Mouse (Mus musculus): ENCODE results near the gene Map2k2. TPM values are rescaled to one million over a fixed set of nuclear protein-coding genes. Genes with fewer than 3 reads are reported as not detected.

The Map2k2 gene
- total RNA-seq, 1 experiment from 2014 or later: 29.8 TPM

DNA sequence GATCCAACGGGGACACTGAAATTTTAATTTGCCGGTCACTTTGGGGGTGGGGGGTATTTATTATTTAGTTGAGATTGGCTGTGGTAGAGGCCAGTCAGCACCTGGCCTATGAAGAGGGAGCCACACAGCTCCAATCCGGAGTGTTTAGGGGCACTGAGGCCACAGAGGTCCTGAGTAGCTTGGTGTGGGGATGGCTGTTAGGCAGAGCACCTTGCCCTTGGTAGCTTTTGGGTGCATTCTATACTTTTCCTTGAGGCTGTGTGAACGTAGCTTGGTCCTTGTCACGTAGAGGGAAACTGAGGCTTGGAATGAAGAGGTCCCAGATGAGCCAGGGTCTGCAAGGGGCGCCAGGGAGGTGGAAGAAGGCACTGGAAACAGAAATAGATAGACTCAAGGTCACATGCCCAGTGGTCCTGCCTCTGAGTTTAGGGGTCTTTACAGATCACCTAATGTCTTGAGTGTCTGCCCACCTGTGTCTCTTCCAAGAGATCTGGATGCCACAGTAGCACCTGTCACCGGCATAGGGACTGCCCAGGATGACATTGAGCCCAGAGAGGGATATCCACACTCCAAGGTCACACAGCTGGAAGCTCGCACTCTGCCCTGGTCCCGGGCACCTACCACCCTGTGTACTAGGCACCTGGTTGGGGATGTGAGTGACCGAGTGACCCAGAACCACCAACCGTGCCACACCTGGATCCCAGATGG, 33.3 kb downstream of the Map2k2 start:
- no peak for ATAC-seq (replicated peaks in 1 of 2; ENCODE audit: insufficient read depth in 1 of 2, low FRiP score in 2 of 2, low TSS enrichment in 1 of 2, low read depth in 1 of 2, poor library complexity in 2 of 2, severe bottlenecking in 2 of 2)

DNA sequence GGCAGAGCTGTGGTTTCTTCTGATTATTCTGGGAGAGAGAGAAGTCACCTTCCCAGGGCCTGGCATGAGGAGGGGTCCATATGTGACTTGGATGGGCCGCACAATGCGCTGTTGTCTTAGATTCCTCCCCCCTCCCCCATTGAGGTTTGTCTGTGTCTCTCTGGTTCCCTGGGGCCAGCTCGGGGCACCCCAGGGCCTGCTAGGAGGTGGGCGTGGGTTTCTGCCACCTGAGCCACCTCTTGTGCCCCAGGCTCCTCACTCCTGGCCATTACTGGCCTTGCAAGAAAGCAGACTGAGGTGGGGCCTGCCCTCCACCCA, 33.8 kb downstream of the Map2k2 start:
- no peak for ATAC-seq (replicated peaks in 1 of 2; ENCODE audit: insufficient read depth in 1 of 2, low FRiP score in 2 of 2, low TSS enrichment in 1 of 2, low read depth in 1 of 2, poor library complexity in 2 of 2, severe bottlenecking in 2 of 2)

DNA sequence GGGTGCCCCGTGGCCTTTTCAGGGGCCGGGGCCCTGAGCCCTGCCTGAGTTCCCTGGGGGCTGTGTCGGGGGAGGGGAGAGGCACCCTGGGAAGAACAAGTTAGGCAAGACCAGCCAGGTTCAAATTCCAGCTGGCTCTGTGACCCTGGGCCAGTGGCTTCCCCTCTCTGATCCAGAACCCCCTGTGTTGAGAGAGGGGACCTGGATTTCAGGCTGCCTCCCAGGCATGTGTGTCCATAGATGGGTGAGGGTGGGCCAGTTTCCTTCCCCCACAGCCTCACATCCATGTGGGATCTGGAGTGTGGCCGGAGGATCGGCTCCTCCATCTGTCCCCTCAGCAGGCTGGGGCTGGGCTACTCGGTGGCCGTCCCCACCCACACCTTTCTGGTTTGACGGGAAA, 34.3 kb downstream of the Map2k2 start:
- no peak for ATAC-seq (replicated peaks in 1 of 2; ENCODE audit: insufficient read depth in 1 of 2, low FRiP score in 2 of 2, low TSS enrichment in 1 of 2, low read depth in 1 of 2, poor library complexity in 2 of 2, severe bottlenecking in 2 of 2)

DNA sequence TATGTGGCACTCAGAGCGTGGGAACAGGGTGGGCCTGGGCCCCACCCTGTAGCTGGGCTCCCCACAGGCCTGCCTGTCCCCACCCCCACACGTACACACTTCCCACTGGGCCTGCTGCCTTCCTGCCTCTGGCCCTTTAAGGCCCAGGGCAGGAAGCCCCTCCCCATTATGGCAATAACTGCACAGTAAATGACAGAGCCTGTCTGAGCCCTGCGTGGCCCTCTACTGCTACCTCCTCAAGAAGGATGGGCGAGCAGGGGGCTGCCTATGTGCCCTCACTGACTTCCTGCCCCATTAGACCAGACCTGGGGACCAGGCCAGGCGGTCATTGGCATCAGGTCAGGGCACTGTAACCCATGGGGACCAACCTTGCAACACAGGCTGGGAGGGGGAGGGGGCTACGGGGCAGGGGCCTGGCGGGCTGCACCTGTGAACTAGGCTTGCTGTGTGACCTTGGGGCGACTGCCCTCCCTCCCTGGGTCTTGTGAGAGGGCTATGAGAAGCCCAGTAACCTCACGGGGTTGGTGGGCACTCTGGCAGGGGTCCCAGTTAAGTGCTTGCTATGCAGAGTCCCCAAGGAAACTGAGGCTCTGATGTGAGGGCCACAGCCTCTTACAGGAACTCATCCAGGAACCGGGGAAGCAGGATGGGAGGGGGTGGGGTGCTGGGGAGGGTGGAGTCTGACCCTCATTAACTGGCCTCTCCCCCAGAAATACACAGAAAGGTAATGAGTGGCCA, 35.2 kb downstream of the Map2k2 start:
- no peak for ATAC-seq (replicated peaks in 1 of 2; ENCODE audit: insufficient read depth in 1 of 2, low FRiP score in 2 of 2, low TSS enrichment in 1 of 2, low read depth in 1 of 2, poor library complexity in 2 of 2, severe bottlenecking in 2 of 2)

DNA sequence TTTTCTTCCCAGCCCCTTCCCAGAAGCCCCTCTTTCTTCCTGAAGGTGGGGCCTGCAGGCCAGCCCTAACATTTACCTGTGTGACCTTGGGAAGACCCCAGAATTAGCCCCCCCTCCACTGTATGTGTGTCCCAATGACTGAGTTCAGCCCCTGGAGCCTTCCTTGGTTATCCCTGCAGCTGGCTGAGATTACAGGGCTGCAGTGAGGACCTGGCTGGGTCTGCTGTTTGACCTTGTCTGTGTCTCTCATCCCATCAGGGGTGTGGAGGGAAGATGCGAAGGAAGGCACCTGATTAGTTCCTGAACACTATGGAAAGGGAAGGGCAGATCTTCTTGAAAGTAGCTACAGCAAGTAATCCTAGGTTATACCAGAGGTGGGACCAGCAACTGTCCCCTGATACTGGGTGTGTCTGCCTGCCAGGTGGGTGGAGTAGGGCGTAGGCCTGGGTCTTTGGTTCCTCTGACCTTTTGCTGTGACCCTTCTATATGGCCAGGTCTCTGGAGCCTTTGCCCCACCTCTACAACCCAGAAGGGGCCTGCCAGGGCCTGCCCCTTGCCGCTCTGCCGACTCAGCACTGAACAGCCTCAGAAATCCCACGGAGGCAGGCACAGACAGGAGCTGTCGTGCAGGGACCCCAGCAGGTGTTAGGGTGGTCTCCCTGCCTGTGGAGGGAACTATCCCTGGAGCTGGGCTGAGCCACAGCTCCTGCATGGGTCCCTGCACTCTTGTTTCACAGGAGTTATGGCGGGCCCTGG, 35.9 kb downstream of the Map2k2 start:
- no peak for ATAC-seq (replicated peaks in 1 of 2; ENCODE audit: insufficient read depth in 1 of 2, low FRiP score in 2 of 2, low TSS enrichment in 1 of 2, low read depth in 1 of 2, poor library complexity in 2 of 2, severe bottlenecking in 2 of 2)

DNA sequence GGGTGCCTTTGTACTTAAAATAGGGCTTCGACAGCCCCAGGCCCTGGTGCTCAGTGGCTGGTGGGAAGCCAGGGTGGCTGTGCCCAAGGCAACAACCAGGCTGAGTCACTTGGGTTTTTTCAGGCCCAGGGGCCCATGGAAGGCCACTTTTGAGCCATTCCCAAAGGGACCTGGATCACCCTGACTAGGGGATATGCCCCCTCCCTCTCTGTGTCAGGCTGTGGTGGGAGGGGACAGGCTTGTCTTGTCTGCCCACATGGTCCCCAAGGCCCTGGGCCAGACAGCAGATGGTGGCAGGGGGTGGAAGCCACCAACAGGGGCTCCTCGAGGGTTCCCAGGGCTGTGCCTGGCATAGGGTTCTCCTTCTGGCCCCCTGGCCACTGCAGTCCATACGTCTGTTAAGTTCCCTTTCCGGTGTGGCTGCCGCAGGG, 36.9 kb downstream of the Map2k2 start:
- no peak for ATAC-seq (replicated peaks in 1 of 2; ENCODE audit: insufficient read depth in 1 of 2, low FRiP score in 2 of 2, low TSS enrichment in 1 of 2, low read depth in 1 of 2, poor library complexity in 2 of 2, severe bottlenecking in 2 of 2)

DNA sequence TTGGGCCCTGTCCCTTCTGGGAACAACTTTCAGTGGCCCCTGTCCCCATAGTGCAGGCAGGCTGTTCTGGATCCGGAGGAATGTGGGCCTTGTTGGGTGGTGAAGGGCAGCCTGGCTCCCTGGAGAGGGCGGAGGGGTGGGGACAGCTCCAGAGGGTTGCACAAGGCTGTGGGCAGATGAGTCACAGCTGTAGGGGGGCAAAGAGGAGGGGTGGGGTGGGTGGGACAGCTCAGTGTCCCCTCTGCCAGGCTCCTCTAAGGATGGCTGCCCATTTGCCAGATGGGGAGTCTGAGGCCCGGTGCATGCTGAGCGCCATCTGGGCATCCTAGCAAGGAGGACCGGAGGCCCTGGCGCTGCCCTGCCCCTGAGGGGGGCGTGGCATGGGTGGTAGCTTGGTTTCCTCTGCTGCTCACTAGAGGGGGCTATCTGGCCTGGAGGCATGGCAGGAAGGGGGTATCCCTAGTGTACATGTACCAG, 37.5 kb downstream of the Map2k2 start:
- no peak for ATAC-seq (replicated peaks in 1 of 2; ENCODE audit: insufficient read depth in 1 of 2, low FRiP score in 2 of 2, low TSS enrichment in 1 of 2, low read depth in 1 of 2, poor library complexity in 2 of 2, severe bottlenecking in 2 of 2)

DNA sequence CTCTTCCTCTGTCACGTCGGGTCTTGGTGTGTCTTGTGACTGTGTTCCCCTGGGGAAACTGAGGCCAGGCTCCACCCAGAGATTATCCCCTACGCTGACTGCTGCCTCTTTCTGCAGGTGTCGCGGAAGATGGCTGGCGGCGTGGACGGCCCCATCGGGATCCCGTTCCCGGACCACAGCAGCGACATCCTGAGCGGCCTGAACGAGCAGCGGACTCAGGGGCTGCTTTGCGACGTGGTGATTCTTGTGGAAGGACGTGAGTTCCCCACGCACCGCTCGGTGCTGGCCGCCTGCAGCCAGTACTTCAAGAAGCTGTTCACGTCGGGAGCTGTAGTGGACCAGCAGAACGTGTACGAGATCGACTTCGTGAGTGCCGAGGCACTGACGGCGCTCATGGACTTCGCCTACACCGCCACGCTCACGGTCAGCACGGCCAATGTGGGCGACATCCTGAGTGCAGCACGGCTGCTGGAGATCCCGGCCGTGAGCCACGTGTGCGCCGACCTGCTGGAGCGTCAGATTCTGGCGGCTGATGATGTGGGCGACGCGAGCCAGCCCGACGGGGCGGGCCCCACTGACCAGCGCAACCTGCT, 38.2 kb downstream of the Map2k2 start:
- ATAC-seq (replicated peaks in 1 of 2; ENCODE audit: insufficient read depth in 1 of 2, low FRiP score in 2 of 2, low TSS enrichment in 1 of 2, low read depth in 1 of 2, poor library complexity in 2 of 2, severe bottlenecking in 2 of 2): no peak

DNA sequence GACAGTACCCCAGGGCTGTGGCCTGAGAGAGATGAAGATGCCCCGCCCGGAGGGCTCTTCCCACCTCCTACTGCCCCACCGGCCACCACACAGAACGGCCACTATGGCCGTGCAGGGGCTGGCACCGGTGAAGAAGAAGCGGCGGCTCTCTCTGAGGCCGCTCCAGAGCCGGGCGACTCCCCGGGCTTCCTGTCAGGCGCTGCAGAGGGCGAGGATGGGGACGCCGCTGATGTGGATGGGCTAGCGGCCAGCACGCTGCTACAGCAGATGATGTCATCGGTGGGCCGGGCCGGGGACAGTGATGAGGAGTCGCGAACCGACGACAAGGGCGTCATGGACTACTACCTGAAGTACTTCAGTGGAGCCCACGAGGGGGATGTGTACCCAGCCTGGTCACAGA, 39.0 kb downstream of the Map2k2 start:
- ATAC-seq (replicated peaks in 1 of 2; ENCODE audit: insufficient read depth in 1 of 2, low FRiP score in 2 of 2, low TSS enrichment in 1 of 2, low read depth in 1 of 2, poor library complexity in 2 of 2, severe bottlenecking in 2 of 2): no peak

DNA sequence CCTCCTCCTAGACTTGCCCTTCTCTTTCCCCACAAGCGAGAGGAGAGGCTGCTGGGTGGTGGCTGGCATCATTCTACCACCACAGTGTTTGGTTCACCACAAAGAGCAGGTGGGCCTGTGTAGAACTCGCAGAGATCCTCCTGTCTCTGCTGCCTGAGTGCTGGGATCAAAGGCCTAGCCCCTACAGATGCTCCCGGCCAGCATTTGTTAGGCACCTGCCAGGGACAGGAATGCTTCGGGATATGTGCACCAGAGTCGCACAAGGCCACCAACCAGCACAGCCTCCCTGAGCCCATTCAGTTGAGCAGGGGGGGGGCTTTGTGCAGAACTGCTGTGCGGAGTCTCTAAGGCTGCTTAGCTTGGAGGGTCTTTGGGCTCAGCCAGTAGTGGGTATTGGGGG, 39.6 kb downstream of the Map2k2 start:
- no peak for ATAC-seq (replicated peaks in 1 of 2; ENCODE audit: insufficient read depth in 1 of 2, low FRiP score in 2 of 2, low TSS enrichment in 1 of 2, low read depth in 1 of 2, poor library complexity in 2 of 2, severe bottlenecking in 2 of 2)

DNA sequence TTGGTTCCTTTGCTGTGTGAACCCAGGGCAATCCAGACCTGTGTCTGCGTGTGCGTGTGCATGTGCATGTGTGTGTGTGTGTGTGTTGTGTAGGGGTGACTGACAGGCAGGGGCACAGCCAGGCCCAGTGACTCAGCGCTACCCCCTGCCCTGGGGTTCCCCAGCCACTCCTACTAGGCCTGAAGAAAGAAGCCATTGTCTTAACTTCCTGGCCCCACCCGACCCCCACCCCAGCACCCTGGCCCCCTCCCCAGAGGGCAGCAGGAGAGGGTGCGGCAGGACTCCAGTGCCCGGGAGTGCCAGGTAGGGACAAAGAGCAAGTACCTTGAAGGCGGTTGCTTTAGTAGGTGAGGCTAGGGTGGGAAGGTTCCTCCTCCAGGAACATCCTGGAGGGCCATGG, 40.1 kb downstream of the Map2k2 start:
- no peak for ATAC-seq (replicated peaks in 1 of 2; ENCODE audit: insufficient read depth in 1 of 2, low FRiP score in 2 of 2, low TSS enrichment in 1 of 2, low read depth in 1 of 2, poor library complexity in 2 of 2, severe bottlenecking in 2 of 2)

DNA sequence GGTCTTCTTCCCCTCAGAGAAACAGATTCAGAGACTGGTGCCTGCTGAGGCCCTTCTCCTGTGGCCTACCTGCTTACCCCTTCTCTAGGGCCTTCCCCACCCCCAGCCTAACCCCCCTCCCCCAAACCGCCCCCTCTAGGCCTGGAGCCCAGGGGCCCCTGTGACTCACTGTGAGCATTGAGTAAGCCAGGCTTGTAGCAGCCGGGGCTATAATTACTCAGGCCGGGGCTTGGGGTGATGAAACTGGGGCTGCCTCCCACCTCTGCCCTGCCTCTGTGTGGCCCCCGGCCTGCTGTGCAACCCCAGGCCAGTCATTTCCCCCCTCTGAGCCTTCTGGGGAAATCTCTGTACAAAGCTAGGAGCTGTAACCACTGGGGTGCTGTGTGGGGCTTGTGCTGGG, 40.6 kb downstream of the Map2k2 start:
- no peak for ATAC-seq (replicated peaks in 1 of 2; ENCODE audit: insufficient read depth in 1 of 2, low FRiP score in 2 of 2, low TSS enrichment in 1 of 2, low read depth in 1 of 2, poor library complexity in 2 of 2, severe bottlenecking in 2 of 2)

DNA sequence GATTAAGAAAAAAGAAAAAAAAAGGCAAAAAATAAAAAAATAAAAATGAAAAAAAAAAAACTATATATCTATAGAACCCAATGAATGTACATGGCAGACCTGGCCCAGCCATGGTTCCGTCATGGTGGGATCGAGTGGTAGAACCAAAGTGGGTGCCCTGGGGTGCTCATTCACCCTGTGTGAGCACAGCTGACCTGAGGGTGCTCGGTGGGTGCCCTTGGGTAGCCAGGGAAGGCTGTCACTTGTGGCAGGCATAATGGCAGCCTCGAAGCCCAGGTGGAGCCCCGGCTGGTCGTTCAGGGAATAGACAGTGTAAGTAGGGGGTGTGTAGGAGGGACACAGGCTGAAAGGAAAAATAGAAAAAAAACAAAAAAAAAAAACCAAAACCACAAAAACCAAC, 45.5 kb downstream of the Map2k2 start:
- ATAC-seq (replicated peaks in 1 of 2; ENCODE audit: insufficient read depth in 1 of 2, low FRiP score in 2 of 2, low TSS enrichment in 1 of 2, low read depth in 1 of 2, poor library complexity in 2 of 2, severe bottlenecking in 2 of 2): no peak

DNA sequence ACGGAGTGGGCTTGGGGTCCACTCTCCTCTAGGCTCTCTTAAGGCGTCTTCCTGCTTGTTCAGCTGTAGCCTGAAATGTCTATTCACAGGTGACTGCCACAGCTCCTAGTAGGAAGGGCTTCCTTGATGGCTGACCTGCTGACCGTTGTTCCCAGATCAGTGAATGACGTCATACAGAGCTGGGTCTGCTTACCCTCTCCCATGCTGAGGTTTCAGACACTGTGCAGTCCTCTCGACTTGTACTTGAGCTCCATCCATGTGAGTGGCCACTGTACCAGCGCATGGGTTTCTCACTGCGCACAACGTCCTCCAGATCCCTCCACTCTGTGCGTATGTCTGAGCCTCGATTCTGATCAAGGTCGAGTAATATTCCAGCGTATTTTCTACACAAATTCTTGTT, 46.9 kb downstream of the Map2k2 start:
- no peak for ATAC-seq (replicated peaks in 1 of 2; ENCODE audit: insufficient read depth in 1 of 2, low FRiP score in 2 of 2, low TSS enrichment in 1 of 2, low read depth in 1 of 2, poor library complexity in 2 of 2, severe bottlenecking in 2 of 2)

DNA sequence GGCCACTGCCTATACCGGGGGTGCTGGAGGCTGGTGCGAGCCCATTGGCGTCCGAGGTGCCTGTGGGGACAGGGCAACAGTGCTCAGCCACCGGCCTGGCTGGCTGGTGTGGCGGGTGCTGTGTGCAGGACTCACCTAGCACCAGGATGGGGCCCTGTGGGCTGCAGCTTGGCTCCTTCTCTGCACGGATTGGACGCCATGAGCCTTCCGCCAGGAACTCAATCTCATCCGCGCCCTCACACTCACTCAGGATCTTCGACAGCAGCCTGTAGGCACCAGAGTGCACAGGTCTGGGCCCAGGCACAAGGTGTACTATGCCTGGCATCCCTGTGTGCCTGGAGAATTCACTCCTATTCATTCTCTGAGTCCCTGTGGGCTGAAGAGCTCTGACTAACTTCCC, 48.6 kb downstream of the Map2k2 start:
- ATAC-seq (replicated peaks in 1 of 2; ENCODE audit: insufficient read depth in 1 of 2, low FRiP score in 2 of 2, low TSS enrichment in 1 of 2, low read depth in 1 of 2, poor library complexity in 2 of 2, severe bottlenecking in 2 of 2): no peak

DNA sequence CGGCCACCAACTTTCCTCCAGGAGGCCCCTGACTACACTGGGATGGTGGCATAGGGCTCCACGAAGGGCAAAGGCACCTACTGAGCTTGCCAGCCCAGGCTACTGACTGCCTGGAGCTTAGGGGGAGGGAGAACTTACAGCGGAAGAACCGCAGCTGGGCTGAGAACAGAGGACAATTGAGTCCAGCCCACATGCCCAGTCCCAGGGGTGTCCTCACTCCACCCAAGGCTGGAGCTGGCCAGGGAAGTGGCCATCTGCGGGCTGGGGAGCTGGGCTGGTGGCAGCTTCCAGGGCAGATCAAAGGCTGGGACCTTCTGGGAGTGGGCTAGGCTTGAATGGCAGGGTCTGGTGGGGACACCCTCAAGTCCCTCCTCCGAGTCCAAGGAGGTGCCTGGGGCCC, 49.0 kb downstream of the Map2k2 start:
- no peak for ATAC-seq (replicated peaks in 1 of 2; ENCODE audit: insufficient read depth in 1 of 2, low FRiP score in 2 of 2, low TSS enrichment in 1 of 2, low read depth in 1 of 2, poor library complexity in 2 of 2, severe bottlenecking in 2 of 2)

DNA sequence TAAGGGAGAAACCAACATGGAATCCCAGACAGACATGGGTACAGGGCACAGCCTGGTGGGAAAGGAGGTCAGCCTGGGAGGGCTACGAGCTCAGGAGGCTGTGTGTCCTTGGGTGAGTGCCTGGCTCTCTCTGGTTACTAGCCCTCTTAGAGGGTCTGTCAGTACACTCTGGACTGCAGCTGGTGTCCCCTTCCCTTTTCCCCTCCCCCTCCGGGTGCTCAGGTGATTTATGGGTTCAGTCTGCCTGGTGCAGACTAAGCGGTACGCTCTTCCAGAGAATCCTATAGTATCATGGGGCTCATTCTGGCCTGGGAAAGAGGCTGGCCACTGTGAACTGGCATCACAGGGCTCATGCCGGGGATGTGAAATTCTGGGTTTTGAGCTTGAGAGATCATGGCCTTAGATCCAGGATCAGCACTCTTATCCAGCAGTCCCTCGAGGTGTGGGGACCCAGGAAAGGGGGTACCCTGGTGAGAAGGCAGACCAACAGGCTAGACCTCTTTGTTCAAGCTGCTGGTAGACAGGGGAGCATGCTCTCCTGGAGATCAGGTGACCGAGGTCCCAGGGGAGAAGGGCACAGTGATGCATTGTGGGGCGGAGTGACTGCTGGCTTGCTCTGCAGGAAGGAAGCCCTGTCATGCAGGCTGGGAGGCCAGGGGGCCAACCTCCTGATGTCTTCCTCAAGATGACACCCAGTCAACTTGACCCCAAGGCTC, 56.0 kb downstream of the Map2k2 start:
- peak in 1 of 2 experiments; percentile 29; a peak in 2 of 4 replicates for ATAC-seq (replicated peaks in 1 of 2; ENCODE audit: insufficient read depth in 1 of 2, low FRiP score in 2 of 2, low TSS enrichment in 1 of 2, low read depth in 1 of 2, poor library complexity in 2 of 2, severe bottlenecking in 2 of 2)
